Mouse (Mus musculus): Measurements from ENCODE around the gene Camkmt. TPM values are rescaled to one million over a fixed set of nuclear protein-coding genes. Genes with fewer than 3 reads are reported as not detected.

Camkmt gene
- total and polyA plus RNA-seq, 3 experiments: 1.6 to 5.9 TPM; not detected in 1

DNA sequence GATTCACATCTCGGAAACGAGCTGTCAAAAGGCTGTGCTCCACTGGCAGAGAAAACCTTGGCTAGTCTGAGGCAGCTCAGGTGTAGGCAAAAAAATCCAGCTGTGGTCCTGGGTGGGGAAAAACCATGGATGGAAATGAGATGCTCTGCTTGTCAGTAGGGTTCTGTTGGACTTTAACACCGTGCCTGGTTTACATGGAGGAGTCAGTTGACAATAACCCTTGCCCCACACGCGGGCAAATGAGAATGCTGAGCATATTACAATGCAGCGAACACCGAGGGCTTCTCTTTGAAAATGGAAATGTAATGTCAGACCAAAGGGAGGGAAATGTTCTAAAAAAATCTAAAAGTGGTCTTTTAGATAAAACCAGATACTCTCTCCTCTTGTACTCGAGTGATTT lies 60.9 kb downstream of the Camkmt start:
- TF ChIP-seq ZC3H11A (IDR thresholded peaks at IDR 0.05; ENCODE audit: low read depth, low read length): no peak
- TF ChIP-seq MYB (IDR thresholded peaks at IDR 0.05; ENCODE audit: low read depth, low read length): no peak
- Histone ChIP-seq H3K27ac (ENCODE audit: control insufficient read depth, low read depth, low read length) (no peak overlapping the region), H3K36me3 (ENCODE audit: control insufficient read depth in 1 of 2, insufficient read depth in 2 of 2, low read length in 2 of 2) (no peaks in the 10 kb centered on the region), H3K79me2 (ENCODE audit: control insufficient read depth, insufficient read depth, low read length, poor library complexity) (no peaks in the 10 kb centered on the region), H3K4me1 (ENCODE audit: control insufficient read depth in 1 of 2, insufficient read depth in 2 of 2, low read length in 2 of 2) (no peaks in the 10 kb centered on the region), H3K27me3 (ENCODE audit: control insufficient read depth in 1 of 2, insufficient read depth in 2 of 2, low read length in 2 of 2) (no peaks in the 10 kb centered on the region), H3K9ac (ENCODE audit: control insufficient read depth, low read depth, low read length, poor library complexity, severe bottlenecking) (no peak overlapping the region), H3K4me3 (ENCODE audit: control insufficient read depth in 1 of 2, insufficient read depth in 1 of 2, low read depth in 2 of 2, low read length in 2 of 2) (no peak overlapping the region), H3K9me3 (replicated peaks; ENCODE audit: insufficient read depth, low read length) (no peaks in the 10 kb centered on the region)
- no peak for DNase-seq (ENCODE audit: low read depth, low spot score)

DNA sequence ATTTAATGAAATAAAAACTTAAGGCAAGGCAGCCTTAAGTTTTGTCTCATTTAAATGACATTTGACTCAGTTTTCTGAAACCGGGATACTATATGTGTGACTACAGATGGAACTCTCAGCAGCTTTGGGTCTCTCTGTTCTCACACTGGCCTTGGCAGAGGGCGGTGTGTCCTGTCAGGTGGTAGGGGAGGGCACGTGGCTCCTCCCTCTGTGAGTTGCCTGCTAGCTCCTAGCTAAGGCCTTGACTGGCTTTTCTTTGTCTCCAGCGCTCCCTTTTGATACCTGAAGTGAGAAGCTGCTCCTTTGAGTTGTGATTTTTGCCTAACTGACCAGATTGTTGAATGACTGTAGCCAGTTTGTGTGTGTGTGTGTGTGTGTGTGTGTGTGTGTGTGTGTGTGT lies 67.8 kb downstream of the Camkmt start:
- Histone ChIP-seq H3K4me3 (ENCODE audit: control insufficient read depth in 1 of 2, insufficient read depth in 1 of 2, low read depth in 2 of 2, low read length in 2 of 2) (no peak overlapping the region), H3K4me1 (ENCODE audit: control insufficient read depth in 1 of 2, insufficient read depth in 2 of 2, low read length in 2 of 2) (no peaks in the 10 kb centered on the region), H3K27me3 (ENCODE audit: control insufficient read depth in 1 of 2, insufficient read depth in 2 of 2, low read length in 2 of 2) (no peaks in the 10 kb centered on the region), H3K79me2 (ENCODE audit: control insufficient read depth, insufficient read depth, low read length, poor library complexity) (no peaks in the 10 kb centered on the region), H3K9me3 (replicated peaks; ENCODE audit: insufficient read depth, low read length) (no peaks in the 10 kb centered on the region), H3K27ac (ENCODE audit: control insufficient read depth, low read depth, low read length) (no peak overlapping the region), H3K36me3 (ENCODE audit: control insufficient read depth in 1 of 2, insufficient read depth in 2 of 2, low read length in 2 of 2) (no peaks in the 10 kb centered on the region), H3K9ac (ENCODE audit: control insufficient read depth, low read depth, low read length, poor library complexity, severe bottlenecking) (no peak overlapping the region)
- no peak for DNase-seq (ENCODE audit: low read depth, low spot score)
- TF ChIP-seq BHLHE40 (IDR thresholded peaks at IDR 0.05; ENCODE audit: borderline replicate concordance, low read depth, low read length) (no peak), NRF1 (IDR thresholded peaks at IDR 0.05; ENCODE audit: insufficient read depth, low read depth, low read length, poor library complexity, severe bottlenecking) (no peak), JUND (IDR thresholded peaks at IDR 0.05; ENCODE audit: low read depth, low read length) (no peak)

DNA sequence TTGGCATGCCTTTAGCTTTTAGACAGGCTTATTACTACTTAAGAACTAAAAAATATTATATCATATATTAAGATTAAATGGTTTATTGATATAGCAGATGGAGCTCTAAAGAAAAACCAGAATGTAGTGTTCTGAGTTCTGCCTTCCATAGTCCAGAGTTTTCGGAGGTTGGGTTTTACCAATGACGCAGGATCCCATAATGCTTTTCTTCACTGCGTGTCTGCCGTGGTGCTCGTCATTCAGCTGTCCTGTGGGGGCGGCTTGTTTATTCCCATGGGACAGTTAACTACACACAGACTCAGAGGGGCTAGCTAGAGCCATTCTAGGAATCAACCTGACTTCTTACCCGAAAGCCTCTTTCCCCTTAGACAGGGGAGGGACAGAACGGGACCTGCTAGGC lies 69.2 kb downstream of the Camkmt start:
- DNase-seq (ENCODE audit: low read depth, low spot score): no peak
- Histone ChIP-seq H3K4me1 (ENCODE audit: control insufficient read depth in 1 of 2, insufficient read depth in 2 of 2, low read length in 2 of 2) (no peaks in the 10 kb centered on the region), H3K4me3 (ENCODE audit: control insufficient read depth in 1 of 2, insufficient read depth in 1 of 2, low read depth in 2 of 2, low read length in 2 of 2) (no peak overlapping the region), H3K79me2 (ENCODE audit: control insufficient read depth, insufficient read depth, low read length, poor library complexity) (no peaks in the 10 kb centered on the region), H3K27me3 (ENCODE audit: control insufficient read depth in 1 of 2, insufficient read depth in 2 of 2, low read length in 2 of 2) (no peaks in the 10 kb centered on the region), H3K9me3 (replicated peaks; ENCODE audit: insufficient read depth, low read length) (no peaks in the 10 kb centered on the region), H3K27ac (ENCODE audit: control insufficient read depth, low read depth, low read length) (no peak overlapping the region), H3K9ac (ENCODE audit: control insufficient read depth, low read depth, low read length, poor library complexity, severe bottlenecking) (no peak overlapping the region), H3K36me3 (ENCODE audit: control insufficient read depth in 1 of 2, insufficient read depth in 2 of 2, low read length in 2 of 2) (no peaks in the 10 kb centered on the region)
- no peak for TF ChIP-seq TCF12 (IDR thresholded peaks at IDR 0.05; ENCODE audit: low read depth, low read length)
- TF ChIP-seq NELFE (IDR thresholded peaks at IDR 0.05; ENCODE audit: low read depth, low read length): no peak
- no peak for TF ChIP-seq KAT2A (conservative IDR thresholded peaks at IDR 0.05; ENCODE audit: low read depth, low read length)
- no peak for TF ChIP-seq SMC3 (IDR thresholded peaks at IDR 0.05; ENCODE audit: low read depth, low read length)
- no peak for TF ChIP-seq CHD1 (IDR thresholded peaks at IDR 0.05; ENCODE audit: low read depth, low read length)
- TF ChIP-seq POLR2AphosphoS2 (IDR thresholded peaks at IDR 0.05; ENCODE audit: low read length): no peak
- TF ChIP-seq MAX (IDR thresholded peaks at IDR 0.05; ENCODE audit: low read length): no peak
- TF ChIP-seq USF1 (IDR thresholded peaks at IDR 0.05; ENCODE audit: low read depth, low read length): no peak
- no peak for TF ChIP-seq CHD2 (IDR thresholded peaks at IDR 0.05; ENCODE audit: low read length)
- TF ChIP-seq ZMIZ1 (IDR thresholded peaks at IDR 0.05; ENCODE audit: low read depth, low read length): no peak
- TF ChIP-seq MAFK (IDR thresholded peaks at IDR 0.05; ENCODE audit: borderline replicate concordance, low read depth, low read length): no peak
- no peak for TF ChIP-seq HCFC1 (IDR thresholded peaks at IDR 0.05; ENCODE audit: low read depth, low read length)
- TF ChIP-seq SIN3A (IDR thresholded peaks at IDR 0.05; ENCODE audit: low read length): no peak
- TF ChIP-seq EP300 (IDR thresholded peaks at IDR 0.05; ENCODE audit: low read depth in 1 of 2, low read length in 2 of 2): no peak
- no peak for TF ChIP-seq NRF1 (IDR thresholded peaks at IDR 0.05; ENCODE audit: insufficient read depth, low read depth, low read length, poor library complexity, severe bottlenecking)
- no peak for TF ChIP-seq BHLHE40 (IDR thresholded peaks at IDR 0.05; ENCODE audit: borderline replicate concordance, low read depth, low read length)
- TF ChIP-seq RAD21 (IDR thresholded peaks at IDR 0.05; ENCODE audit: low read depth, low read length): no peak
